Mouse (Mus musculus): Measurements from ENCODE around the gene Gm9268. TPM values are rescaled to one million over a fixed set of nuclear protein-coding genes. Genes with fewer than 3 reads are reported as not detected.
A peak's percentile ranks its signal among the peaks of the same experiment; 100 is the strongest.
"Not testable (repeated sequence)": the region's sequence is repeated elsewhere in the genome, so short reads cannot be mapped to it uniquely, and the experiment has no call there.

Gene Gm9268
- polyA plus RNA-seq (2011; ENCODE audit: insufficient read depth, insufficient read length, low read depth, missing spikeins) = not detected in 2 replicates

DNA sequence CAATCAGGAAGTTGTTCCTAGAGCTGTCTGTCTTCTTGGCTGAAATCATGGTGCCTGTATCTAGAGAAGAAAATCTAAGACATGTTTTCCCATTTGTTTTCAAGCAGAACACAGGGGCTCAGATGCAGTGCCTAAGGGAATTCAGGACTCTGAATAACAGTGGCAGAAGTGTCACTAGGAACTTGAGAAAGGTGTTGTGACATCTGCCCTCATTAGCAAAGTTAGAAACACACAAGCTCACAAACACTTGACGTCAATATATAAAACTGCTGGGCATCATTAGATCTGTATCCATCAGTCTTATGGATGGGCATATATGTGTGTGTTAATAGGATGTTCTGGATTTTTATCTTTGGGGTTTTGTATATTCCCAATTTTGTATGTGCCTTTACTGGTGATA is at the start of gene Gm9268:
Gene Gm9268 (plus strand): TSS at position 301 of the 400 bp plus-strand sequence.
- H3K27ac ChIP-seq (ENCODE audit: insufficient read depth, low read length); H3K9me3 ChIP-seq (replicated peaks; ENCODE audit: control insufficient read depth, insufficient read depth, low read length, poor library complexity, severe bottlenecking); H3K9ac ChIP-seq (ENCODE audit: low read depth, poor library complexity, severe bottlenecking); H3K4me3 ChIP-seq (ENCODE audit: low read depth, low read length); H3K4me1 ChIP-seq (ENCODE audit: control insufficient read depth, insufficient read depth, low read length); H3K27me3 ChIP-seq (ENCODE audit: control insufficient read depth, insufficient read depth, low read length, poor library complexity, severe bottlenecking); H3K36me3 ChIP-seq (ENCODE audit: control insufficient read depth, insufficient read depth, low read length, poor library complexity, severe bottlenecking): not testable (repeated sequence)

- Histone ChIP-seq H3K27ac (ENCODE audit: insufficient read depth, low read length) (no peak overlapping the region), H3K9me3 (replicated peaks; ENCODE audit: control insufficient read depth, insufficient read depth, low read length, poor library complexity, severe bottlenecking) (peaks cover 19% of the 10 kb centered on the region), H3K27me3 (ENCODE audit: control insufficient read depth, insufficient read depth, low read length, poor library complexity, severe bottlenecking) (no peaks in the 10 kb centered on the region), H3K9ac (ENCODE audit: low read depth, poor library complexity, severe bottlenecking) (no peak overlapping the region), H3K4me1 (ENCODE audit: control insufficient read depth, insufficient read depth, low read length) (no peaks in the 10 kb centered on the region), H3K36me3 (ENCODE audit: control insufficient read depth, insufficient read depth, low read length, poor library complexity, severe bottlenecking) (no peaks in the 10 kb centered on the region), H3K4me3 (ENCODE audit: low read depth, low read length) (no peak overlapping the region)
- TF ChIP-seq EP300 (IDR thresholded peaks at IDR 0.05; ENCODE audit: insufficient read depth, low read depth, low read length) (no peak), POLR2A (IDR thresholded peaks at IDR 0.05; ENCODE audit: insufficient read depth, low read length) (no peak), CTCF (IDR thresholded peaks at IDR 0.05; ENCODE audit: low read depth, low read length) (no peak)
Observed at GRCm38 (mm10) chr7:42980098-42980497, 38.5 kb upstream of the Gm9268 start.

DNA sequence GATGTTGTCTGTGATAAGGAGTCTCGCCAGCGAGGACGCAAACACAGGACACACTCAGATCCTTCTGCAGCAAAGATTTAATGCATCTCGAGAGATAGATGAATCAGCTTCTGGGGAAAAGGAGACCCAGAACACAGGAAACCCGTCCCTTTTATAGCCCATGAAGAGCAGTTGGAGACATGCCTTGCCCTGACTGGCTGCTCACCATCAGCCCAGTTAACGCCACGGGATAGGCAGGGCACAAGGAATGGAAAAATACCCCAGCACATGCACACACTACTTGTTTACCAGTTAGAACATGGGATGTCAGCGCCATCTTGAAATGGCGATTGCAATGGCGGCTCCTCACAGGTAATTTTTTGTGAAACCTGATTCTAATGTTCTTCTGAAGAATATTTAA is 37.8 kb upstream of the Gm9268 start:
- H3K9me3 ChIP-seq (replicated peaks; ENCODE audit: control insufficient read depth, insufficient read depth, low read length, poor library complexity, severe bottlenecking) = peaks cover 15% of the 10 kb centered on the region
- H3K4me1 ChIP-seq (ENCODE audit: control insufficient read depth, insufficient read depth, low read length) = no peaks in the 10 kb centered on the region
- no peaks in the 10 kb centered on the region for H3K36me3 ChIP-seq (ENCODE audit: control insufficient read depth, insufficient read depth, low read length, poor library complexity, severe bottlenecking)
- H3K27ac ChIP-seq (ENCODE audit: insufficient read depth, low read length) = no peak overlapping the region
- H3K4me3 ChIP-seq (ENCODE audit: low read depth, low read length) = no peak overlapping the region
- no peaks in the 10 kb centered on the region for H3K27me3 ChIP-seq (ENCODE audit: control insufficient read depth, insufficient read depth, low read length, poor library complexity, severe bottlenecking)
- TF ChIP-seq EP300 (IDR thresholded peaks at IDR 0.05; ENCODE audit: insufficient read depth, low read depth, low read length) (no peak), POLR2A (IDR thresholded peaks at IDR 0.05; ENCODE audit: insufficient read depth, low read length) (no peak), CTCF (IDR thresholded peaks at IDR 0.05; ENCODE audit: low read depth, low read length) (no peak)
- H3K9ac ChIP-seq (ENCODE audit: low read depth, poor library complexity, severe bottlenecking) = no peak overlapping the region

DNA sequence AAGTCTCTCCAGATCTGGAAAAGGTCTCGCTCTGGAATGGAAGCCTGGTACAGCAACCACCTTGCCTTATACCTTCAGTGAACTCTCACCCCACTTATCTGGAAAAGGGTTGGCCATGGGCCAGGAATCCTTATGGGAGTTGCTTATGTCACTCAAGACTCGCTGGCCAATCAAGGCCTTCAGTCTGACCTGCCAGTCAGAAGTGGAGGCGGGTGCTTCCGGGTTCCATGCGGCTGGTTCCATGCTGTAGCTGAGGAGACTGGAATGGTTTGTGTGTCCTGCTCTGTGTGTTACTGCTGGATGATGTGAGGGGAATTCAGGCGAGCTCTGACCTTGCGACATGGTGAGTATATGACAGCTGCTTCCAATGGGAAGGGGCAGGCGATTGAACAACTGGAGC is 59.3 kb downstream of the Gm9268 start:
- Histone ChIP-seq H3K27me3 (ENCODE audit: control insufficient read depth, insufficient read depth, low read length, poor library complexity, severe bottlenecking) (no peaks in the 10 kb centered on the region), H3K4me1 (ENCODE audit: control insufficient read depth, insufficient read depth, low read length) (no peaks in the 10 kb centered on the region), H3K36me3 (ENCODE audit: control insufficient read depth, insufficient read depth, low read length, poor library complexity, severe bottlenecking) (no peaks in the 10 kb centered on the region), H3K9ac (ENCODE audit: low read depth, poor library complexity, severe bottlenecking) (no peak overlapping the region; the same call in 1 of the 2 replicates), H3K9me3 (replicated peaks; ENCODE audit: control insufficient read depth, insufficient read depth, low read length, poor library complexity, severe bottlenecking) (no peaks in the 10 kb centered on the region), H3K4me3 (ENCODE audit: low read depth, low read length) (peak overlapping the region; percentile 87), H3K27ac (ENCODE audit: insufficient read depth, low read length) (no peak overlapping the region)
- TF ChIP-seq EP300 (IDR thresholded peaks at IDR 0.05; ENCODE audit: insufficient read depth, low read depth, low read length) = no peak
- peak; percentile 69 for TF ChIP-seq POLR2A (IDR thresholded peaks at IDR 0.05; ENCODE audit: insufficient read depth, low read length)
- no peak for TF ChIP-seq CTCF (IDR thresholded peaks at IDR 0.05; ENCODE audit: low read depth, low read length)

Other genes with a start within 250 kb of the Gm9268 start
- gene Vmn2r62, start 225.2 kb upstream of the Gm9268 start, polyA plus RNA-seq (2011; ENCODE audit: insufficient read depth, insufficient read length, low read depth, missing spikeins) = not detected in 2 replicates
- gene Gm2381, start 151.5 kb upstream of the Gm9268 start, polyA plus RNA-seq (2011; ENCODE audit: insufficient read depth, insufficient read length, low read depth, missing spikeins) = 14.1 and 14.2 TPM in 2 replicates
- 0.07 and 0.14 TPM in 2 replicates for gene Vmn2r63, start 84.9 kb upstream of the Gm9268 start, polyA plus RNA-seq (2011; ENCODE audit: insufficient read depth, insufficient read length, low read depth, missing spikeins)
- gene Zfp936, start 95.5 kb downstream of the Gm9268 start, polyA plus RNA-seq (2011; ENCODE audit: insufficient read depth, insufficient read length, low read depth, missing spikeins) = 26.1 and 29.6 TPM in 2 replicates

Data from ES-Bruce4 (cell line).